Mouse (Mus musculus): ENCODE measurements around the gene Slc7a10. TPM values are rescaled to one million over a fixed set of nuclear protein-coding genes. Genes with fewer than 3 reads are reported as not detected.
"Not testable (repeated sequence)": the region's sequence is repeated elsewhere in the genome, so short reads cannot be mapped to it uniquely, and the experiment has no call there.

Gene Slc7a10
- polyA plus RNA-seq, 1 experiment from 2014 or later: 1.8 TPM

DNA sequence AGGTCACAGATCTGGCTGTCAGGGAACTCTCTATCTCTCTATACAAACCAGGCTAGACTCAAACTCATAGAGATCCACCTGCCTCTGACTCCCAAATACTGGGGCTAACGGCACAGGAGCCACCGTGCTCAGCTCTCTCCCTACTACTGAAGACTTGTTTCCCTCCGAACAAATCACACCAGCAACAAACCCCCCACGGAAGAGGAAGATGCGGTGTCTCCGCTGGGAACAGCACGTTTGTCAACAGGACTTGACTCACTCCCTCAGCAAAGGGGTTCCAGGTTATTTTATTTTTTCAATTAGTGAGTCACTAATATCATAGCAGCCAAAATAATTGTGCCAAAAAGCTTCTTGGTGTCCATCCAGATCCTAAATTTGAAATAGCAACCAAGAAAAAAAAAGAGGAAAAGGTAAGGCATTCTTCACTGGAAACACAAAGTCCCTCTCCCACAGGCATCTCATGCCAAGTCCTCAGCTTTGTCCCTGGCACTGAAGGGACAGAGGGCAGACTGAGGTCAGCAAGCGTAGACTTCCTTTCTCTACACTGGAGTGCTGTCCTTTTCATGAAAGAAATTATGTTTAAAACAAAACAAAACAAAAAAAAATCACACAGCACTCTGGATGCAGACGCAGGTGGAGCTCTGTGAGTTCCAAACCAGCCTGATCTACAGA lies 34.6 kb downstream of the Slc7a10 start:
- no peak overlapping the region for H3K9ac ChIP-seq (ENCODE audit: low read length)
- no peaks in the 10 kb centered on the region for H3K36me3 ChIP-seq (ENCODE audit: control insufficient read depth, insufficient read depth)
- no peak for ATAC-seq (replicated peaks; ENCODE audit: extremely low read depth, insufficient read depth, low FRiP score)
- H3K27me3 ChIP-seq (ENCODE audit: control insufficient read depth, insufficient read depth, low read length): peaks cover 15% of the 10 kb centered on the region
- WGBS: 63% methylated on average over 9 of the region's 9 CpGs
- H3K4me3 ChIP-seq (ENCODE audit: low read length): no peak overlapping the region
- H3K27ac ChIP-seq (ENCODE audit: low read length): no peak overlapping the region
- H3K9me3 ChIP-seq (replicated peaks; ENCODE audit: control insufficient read depth, low read length): no peaks in the 10 kb centered on the region
- no peak overlapping the region for H3K4me2 ChIP-seq (ENCODE audit: low read depth, low read length)
- H3K4me1 ChIP-seq (ENCODE audit: control insufficient read depth, insufficient read depth, low read length): no peaks in the 10 kb centered on the region

- H3K27ac ChIP-seq (ENCODE audit: low read length): no peak overlapping the region
- no peaks in the 10 kb centered on the region for H3K36me3 ChIP-seq (ENCODE audit: control insufficient read depth, insufficient read depth)
- no peaks in the 10 kb centered on the region for H3K27me3 ChIP-seq (ENCODE audit: control insufficient read depth, insufficient read depth, low read length)
- no peak overlapping the region for H3K4me3 ChIP-seq (ENCODE audit: low read length)
- ATAC-seq (replicated peaks; ENCODE audit: extremely low read depth, insufficient read depth, low FRiP score): no peak
- H3K9me3 ChIP-seq (replicated peaks; ENCODE audit: control insufficient read depth, low read length): peaks cover 5% of the 10 kb centered on the region; the same call in 1 of the 2 replicates
- H3K9ac ChIP-seq (ENCODE audit: low read length): no peak overlapping the region
- WGBS: 67% methylated on average over 3 of the region's 3 CpGs
- peaks cover under 1% of the 10 kb centered on the region for H3K4me1 ChIP-seq (ENCODE audit: control insufficient read depth, insufficient read depth, low read length)
- no peak overlapping the region for H3K4me2 ChIP-seq (ENCODE audit: low read depth, low read length)
Measured at GRCm38 (mm10) chr7:35230333-35230732, 44.1 kb downstream of the Slc7a10 start.

DNA sequence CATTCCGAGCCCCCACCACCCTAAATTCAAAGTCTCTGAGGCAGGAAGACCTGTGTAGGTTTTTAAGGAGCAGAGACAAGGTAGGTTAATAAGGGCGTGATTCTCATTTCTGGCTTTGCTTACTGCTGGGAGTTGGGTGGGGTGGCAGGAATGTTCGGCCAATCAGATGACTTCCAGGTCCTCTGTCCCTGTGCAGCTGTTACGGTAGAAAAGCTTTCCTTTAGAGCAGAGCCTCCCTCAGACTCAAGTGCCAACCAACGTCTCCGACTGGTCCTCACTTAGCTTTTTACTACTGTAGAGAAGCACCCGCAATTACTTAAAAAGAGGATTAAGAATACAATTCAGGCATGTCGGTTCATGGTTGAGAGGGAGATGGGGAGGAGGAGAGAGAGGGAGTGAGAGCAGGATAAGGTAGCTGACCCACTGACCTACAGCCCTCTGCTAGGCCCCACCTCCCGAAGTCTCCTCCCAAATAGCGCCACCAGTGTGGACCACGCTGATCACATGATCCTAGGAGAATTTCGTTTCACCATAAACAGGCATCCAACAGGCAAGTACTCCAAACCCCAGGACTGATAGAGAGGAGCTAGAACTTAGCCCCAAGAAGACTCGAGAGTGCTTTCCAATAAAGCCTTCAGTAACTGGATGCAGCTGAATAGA lies 46.7 kb downstream of the Slc7a10 start:
- Histone ChIP-seq H3K9me3 (replicated peaks; ENCODE audit: control insufficient read depth, low read length) (peaks cover 5% of the 10 kb centered on the region; the same call in 1 of the 2 replicates), H3K9ac (ENCODE audit: low read length) (no peak overlapping the region), H3K36me3 (ENCODE audit: control insufficient read depth, insufficient read depth) (no peaks in the 10 kb centered on the region), H3K4me1 (ENCODE audit: control insufficient read depth, insufficient read depth, low read length) (peaks cover 5% of the 10 kb centered on the region), H3K27me3 (ENCODE audit: control insufficient read depth, insufficient read depth, low read length) (no peaks in the 10 kb centered on the region), H3K4me3 (ENCODE audit: low read length) (no peak overlapping the region), H3K4me2 (ENCODE audit: low read depth, low read length) (no peak overlapping the region), H3K27ac (ENCODE audit: low read length) (no peak overlapping the region)
- ATAC-seq (replicated peaks; ENCODE audit: extremely low read depth, insufficient read depth, low FRiP score): no peak
- 37% methylated on average over 13 of the region's 13 CpGs for WGBS

DNA sequence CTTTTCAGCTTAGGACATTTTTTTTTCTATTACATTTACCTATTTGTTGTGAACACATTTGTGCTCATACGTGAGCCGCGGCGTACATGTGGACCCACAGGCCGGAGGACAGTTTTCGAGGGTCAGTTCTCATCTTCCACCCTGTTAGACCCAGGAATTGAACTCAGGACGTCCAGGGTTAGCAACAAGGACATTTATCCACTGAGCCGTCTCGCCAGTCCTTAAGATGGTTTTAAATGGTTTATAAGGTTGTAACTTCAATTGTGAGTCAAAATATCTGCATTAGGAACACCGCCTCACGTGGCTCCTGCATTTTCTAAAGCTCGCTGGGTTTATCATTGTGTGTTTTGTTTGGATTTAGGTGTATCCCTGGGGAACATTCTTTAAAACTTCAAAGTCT lies 47.7 kb downstream of the Slc7a10 start:
- WGBS: 57% methylated on average over 12 of the region's 12 CpGs
- Histone ChIP-seq H3K27me3 (ENCODE audit: control insufficient read depth, insufficient read depth, low read length) (no peaks in the 10 kb centered on the region), H3K36me3 (ENCODE audit: control insufficient read depth, insufficient read depth) (no peaks in the 10 kb centered on the region), H3K27ac (ENCODE audit: low read length) (peak overlapping the region; percentile 78; the same call in 1 of the 2 replicates), H3K4me2 (ENCODE audit: low read depth, low read length) (peak overlapping the region; percentile 55), H3K4me3 (ENCODE audit: low read length) (peak overlapping the region; percentile 72), H3K9ac (ENCODE audit: low read length) (peak overlapping the region; percentile 71), H3K9me3 (replicated peaks; ENCODE audit: control insufficient read depth, low read length) (peaks cover 5% of the 10 kb centered on the region; the same call in 1 of the 2 replicates), H3K4me1 (ENCODE audit: control insufficient read depth, insufficient read depth, low read length) (peaks cover 5% of the 10 kb centered on the region)
- ATAC-seq (replicated peaks; ENCODE audit: extremely low read depth, insufficient read depth, low FRiP score): no peak

DNA sequence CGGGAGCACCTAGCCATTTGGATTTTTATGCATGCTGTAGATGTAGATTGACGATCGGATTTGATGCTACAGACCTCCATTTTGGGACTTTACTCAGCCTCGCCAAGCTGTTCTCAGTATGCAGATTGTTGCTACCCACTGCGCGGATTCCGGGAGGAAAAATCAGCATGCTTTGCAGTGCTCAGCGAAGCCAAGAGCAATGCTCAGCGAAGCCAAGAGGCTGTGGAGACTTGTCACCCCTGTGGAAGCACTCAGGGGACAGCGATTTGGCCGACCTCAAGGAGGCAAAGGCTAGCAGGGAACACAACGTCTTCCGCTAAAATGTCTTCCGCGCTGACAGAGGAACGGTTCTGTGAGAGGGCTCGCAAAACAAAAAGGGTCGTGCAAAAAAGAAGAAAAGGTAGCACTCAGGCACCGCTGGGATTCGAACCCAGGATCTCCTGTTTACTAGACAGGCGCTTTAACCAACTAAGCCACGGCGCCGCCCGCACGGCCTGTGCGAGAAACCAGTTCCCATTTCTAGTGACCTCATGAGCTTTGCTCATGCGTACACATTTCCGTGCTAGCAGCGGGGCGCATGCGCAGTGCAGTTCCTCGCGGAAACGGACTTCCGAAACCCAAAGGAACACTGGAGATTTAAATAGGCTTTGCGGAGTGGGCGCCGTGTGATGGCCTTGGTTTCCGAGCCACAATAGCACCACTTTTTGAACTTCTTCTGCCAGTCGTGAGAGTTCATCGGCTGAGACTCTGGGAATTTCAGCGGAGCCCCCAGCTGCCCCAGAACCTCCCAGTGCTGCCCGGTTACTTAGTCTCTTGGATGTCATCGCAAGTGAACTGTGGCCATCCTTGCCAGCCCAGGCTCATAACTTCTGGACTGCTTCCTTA lies 48.4 kb downstream of the Slc7a10 start:
- WGBS: under 1% methylated on average over 45 of the region's 45 CpGs
- peak overlapping the region; percentile 72 for H3K4me3 ChIP-seq (ENCODE audit: low read length)
- H3K4me2 ChIP-seq (ENCODE audit: low read depth, low read length): peak overlapping the region; percentile 64
- no peaks in the 10 kb centered on the region for H3K27me3 ChIP-seq (ENCODE audit: control insufficient read depth, insufficient read depth, low read length)
- peak overlapping the region; percentile 92 for H3K27ac ChIP-seq (ENCODE audit: low read length)
- peaks cover 5% of the 10 kb centered on the region for H3K4me1 ChIP-seq (ENCODE audit: control insufficient read depth, insufficient read depth, low read length)
- peak; percentile 96 for ATAC-seq (replicated peaks; ENCODE audit: extremely low read depth, insufficient read depth, low FRiP score)
- peak overlapping the region; percentile 71 for H3K9ac ChIP-seq (ENCODE audit: low read length)
- H3K36me3 ChIP-seq (ENCODE audit: control insufficient read depth, insufficient read depth): no peaks in the 10 kb centered on the region
- H3K9me3 ChIP-seq (replicated peaks; ENCODE audit: control insufficient read depth, low read length): peaks cover 5% of the 10 kb centered on the region; the same call in 1 of the 2 replicates

DNA sequence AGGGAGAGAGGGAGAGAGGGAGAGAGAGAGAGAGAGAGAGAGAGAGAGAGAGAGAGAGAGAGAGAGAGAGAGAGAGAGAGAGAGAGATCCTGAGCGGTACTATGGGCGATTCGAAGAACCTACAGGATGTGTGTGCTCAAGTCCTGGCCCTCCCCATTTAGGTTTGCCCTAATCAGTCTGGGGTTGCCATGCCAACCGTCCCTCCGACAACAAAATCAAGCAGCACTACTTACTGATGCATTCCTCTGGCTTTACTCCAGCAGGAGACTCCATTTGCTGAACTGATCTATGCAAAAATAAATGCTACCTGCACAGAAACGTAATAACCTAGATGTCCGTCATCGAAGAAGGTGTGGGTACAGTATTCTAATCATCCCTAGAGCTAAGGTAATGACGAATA lies 49.1 kb downstream of the Slc7a10 start:
- Histone ChIP-seq H3K9me3 (replicated peaks; ENCODE audit: control insufficient read depth, low read length) (peaks cover 5% of the 10 kb centered on the region; the same call in 1 of the 2 replicates), H3K27ac (ENCODE audit: low read length) (peak overlapping the region; percentile 58), H3K27me3 (ENCODE audit: control insufficient read depth, insufficient read depth, low read length) (no peaks in the 10 kb centered on the region), H3K9ac (ENCODE audit: low read length) (0 out of 2 replicates have a peak overlapping the region, but pooled peaks have one; percentile 28), H3K4me2 (ENCODE audit: low read depth, low read length) (peak overlapping the region; percentile 64), H3K4me1 (ENCODE audit: control insufficient read depth, insufficient read depth, low read length) (peaks cover 5% of the 10 kb centered on the region), H3K4me3 (ENCODE audit: low read length) (peak overlapping the region; percentile 72), H3K36me3 (ENCODE audit: control insufficient read depth, insufficient read depth) (no peaks in the 10 kb centered on the region)
- WGBS: 19% methylated on average over 9 of the region's 9 CpGs
- peak; percentile 62; the same call in 1 of the 2 replicates for ATAC-seq (replicated peaks; ENCODE audit: extremely low read depth, insufficient read depth, low FRiP score)

- 69% methylated on average over 2 of the region's 3 CpGs for WGBS
- not testable (repeated sequence) for ATAC-seq (replicated peaks; ENCODE audit: extremely low read depth, insufficient read depth, low FRiP score)
Measured at GRCm38 (mm10) chr7:35237935-35238334, 51.8 kb downstream of the Slc7a10 start.

More at GRCm38 (mm10) chr7:35237935-35238334, 51.8 kb downstream of the Slc7a10 start:
- H3K36me3 ChIP-seq (ENCODE audit: control insufficient read depth, insufficient read depth); H3K9ac ChIP-seq (ENCODE audit: low read length); H3K27me3 ChIP-seq (ENCODE audit: control insufficient read depth, insufficient read depth, low read length); H3K4me3 ChIP-seq (ENCODE audit: low read length); H3K9me3 ChIP-seq (replicated peaks; ENCODE audit: control insufficient read depth, low read length); H3K4me2 ChIP-seq (ENCODE audit: low read depth, low read length); H3K27ac ChIP-seq (ENCODE audit: low read length); H3K4me1 ChIP-seq (ENCODE audit: control insufficient read depth, insufficient read depth, low read length): not testable (repeated sequence)
